Comparison of ENCODE assay signal across 16 mouse cellular contexts in the genomic region with DNA sequence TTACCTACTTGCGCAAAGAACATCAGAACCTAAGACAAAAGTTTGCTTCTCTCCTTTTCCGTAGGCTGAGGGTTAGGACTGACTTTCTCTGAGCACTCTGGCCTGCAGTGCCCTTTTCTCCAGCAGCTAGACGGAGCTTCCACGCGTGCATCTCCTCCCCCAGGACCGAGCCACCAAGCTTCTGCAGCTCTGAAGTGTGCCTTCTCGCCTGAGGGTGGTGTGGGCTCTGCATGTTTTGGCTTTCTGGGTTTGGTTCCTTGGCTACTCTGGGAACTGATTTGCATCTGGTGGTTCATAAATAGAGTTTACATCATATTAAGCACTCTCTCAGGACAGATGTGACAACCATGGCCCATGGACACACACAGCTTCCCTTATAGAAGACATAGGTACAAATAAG.
DNase-seq lines count a peak whose midpoint lies in the region; ATAC-seq and TF ChIP-seq lines count a peak whose summit lies in the region.
"Had no signal": no experiment of that assay in that cellular context is flagged by ENCODE, and none has a peak within 500 bp of the region (broad histone marks: within the 10 kb centered on the region; RNA-seq: fewer than 3 reads in every experiment).

No protein-coding gene starts in this region.

- WGBS in heart, embryonic 11.5 days (ENCODE audit: insufficient replicate concordance): 73% methylated on average over 7 of the region's 7 CpGs
- 75% methylated on average over 7 of the region's 7 CpGs for WGBS in kidney, postnatal 0 days
- WGBS in neural tube, embryonic 15.5 days: 80% methylated on average over 7 of the region's 7 CpGs

- DNase-seq in heart, adult 9 months (ENCODE audit: low spot score in 2 of 2): no peak
- DNase-seq in kidney, postnatal 0 days (ENCODE audit: low spot score): no peak
- no peak for DNase-seq in kidney, postnatal 36 days
- peak; percentile 39 for DNase-seq in right cerebral cortex, postnatal 14 days
- no peak for DNase-seq in right cerebral cortex, postnatal 25 days
- DNase-seq in adipocyte (ENCODE audit: low spot score): no peak
- DNase-seq: adrenal gland, postnatal 25 days; cerebellum, adult 11 months; liver, embryonic 13.5 days; retina, postnatal 1 day had no signal

- ATAC-seq in heart, embryonic 11.5 days (replicated peaks; ENCODE audit: insufficient number of reproducible peaks, low FRiP score, low TSS enrichment): no peak
- no peak for ATAC-seq in kidney, postnatal 0 days (replicated peaks; ENCODE audit: low FRiP score, low read depth)
- ATAC-seq in neural tube, embryonic 15.5 days (ENCODE audit: low FRiP score): no peak

- no peak for TF ChIP-seq CTCF in kidney, postnatal 0 days (IDR thresholded peaks at IDR 0.05; ENCODE audit: low read depth)

- no peaks in the 10 kb centered on the region for H3K9me3 ChIP-seq in heart, embryonic 11.5 days (replicated peaks; ENCODE audit: control insufficient read depth, low read length)
- no peaks in the 10 kb centered on the region for H3K9me3 ChIP-seq in kidney, postnatal 0 days (replicated peaks; ENCODE audit: low read length)
- H3K9me3 ChIP-seq in neural tube, embryonic 15.5 days (replicated peaks): no peaks in the 10 kb centered on the region
- H3K9me3 ChIP-seq: embryonic facial prominence, embryonic 12.5 days; liver, embryonic 13.5 days; megakaryocyte, embryonic 14.5 days; neural tube, embryonic 13.5 days had no signal

- H3K9ac ChIP-seq in heart, embryonic 11.5 days (ENCODE audit: low read depth, low read length): peak overlapping the region; percentile 64
- H3K9ac ChIP-seq in kidney, postnatal 0 days (ENCODE audit: low read depth, low read length): peak overlapping the region; percentile 31; the same call in 1 of the 2 replicates
- no peak overlapping the region for H3K9ac ChIP-seq in neural tube, embryonic 15.5 days (replicated peaks)
- H3K9ac ChIP-seq: embryonic facial prominence, embryonic 12.5 days; liver, embryonic 13.5 days; neural tube, embryonic 13.5 days had no signal

- peaks cover 99% of the 10 kb centered on the region for H3K4me1 ChIP-seq in heart, embryonic 11.5 days (ENCODE audit: control insufficient read depth, insufficient read depth, low read length)
- H3K4me1 ChIP-seq in kidney, postnatal 0 days (replicated peaks; ENCODE audit: insufficient read depth, low read length): peaks cover 80% of the 10 kb centered on the region
- peaks cover 87% of the 10 kb centered on the region for H3K4me1 ChIP-seq in neural tube, embryonic 15.5 days

- H3K27ac ChIP-seq in heart, embryonic 11.5 days (ENCODE audit: low read depth, low read length): 0 out of 2 replicates have a peak overlapping the region, but pooled peaks have one; percentile 63
- no peak overlapping the region for H3K27ac ChIP-seq in kidney, postnatal 0 days
- no peak overlapping the region for H3K27ac ChIP-seq in neural tube, embryonic 15.5 days (replicated peaks)
- H3K27ac ChIP-seq: embryonic facial prominence, embryonic 12.5 days; liver, embryonic 13.5 days; neural tube, embryonic 13.5 days had no signal

- no peaks in the 10 kb centered on the region for H3K36me3 ChIP-seq in heart, embryonic 11.5 days (ENCODE audit: control insufficient read depth, insufficient read depth, low read length)
- H3K36me3 ChIP-seq in kidney, postnatal 0 days (ENCODE audit: insufficient read depth, low read length): no peaks in the 10 kb centered on the region
- H3K36me3 ChIP-seq in neural tube, embryonic 15.5 days: no peaks in the 10 kb centered on the region
- H3K36me3 ChIP-seq: embryonic facial prominence, embryonic 12.5 days; liver, embryonic 13.5 days; neural tube, embryonic 13.5 days had no signal

- H3K4me3 ChIP-seq in heart, embryonic 11.5 days (ENCODE audit: low read depth, low read length): peak overlapping the region; percentile 31; the same call in 1 of the 2 replicates
- no peak overlapping the region for H3K4me3 ChIP-seq in kidney, postnatal 0 days (replicated peaks; ENCODE audit: low read depth, low read length)
- no peak overlapping the region for H3K4me3 ChIP-seq in neural tube, embryonic 15.5 days (replicated peaks)
- H3K4me3 ChIP-seq: embryonic facial prominence, embryonic 12.5 days; layer of hippocampus, adult 2 months; liver, embryonic 13.5 days; megakaryocyte, embryonic 14.5 days; neural tube, embryonic 13.5 days had no signal

- H3K4me2 ChIP-seq in heart, embryonic 11.5 days: peak overlapping the region; percentile 66
- peak overlapping the region; percentile 49 for H3K4me2 ChIP-seq in kidney, postnatal 0 days (ENCODE audit: low read length)
- no peak overlapping the region for H3K4me2 ChIP-seq in neural tube, embryonic 15.5 days
- H3K4me2 ChIP-seq: embryonic facial prominence, embryonic 12.5 days; neural tube, embryonic 13.5 days had no signal

- H3K27me3 ChIP-seq in heart, embryonic 11.5 days (ENCODE audit: control insufficient read depth, insufficient read depth, low read length): no peaks in the 10 kb centered on the region
- no peaks in the 10 kb centered on the region for H3K27me3 ChIP-seq in kidney, postnatal 0 days (ENCODE audit: insufficient read depth, low read length)
- no peaks in the 10 kb centered on the region for H3K27me3 ChIP-seq in neural tube, embryonic 15.5 days (replicated peaks)
- H3K27me3 ChIP-seq: embryonic facial prominence, embryonic 12.5 days; liver, embryonic 13.5 days; neural tube, embryonic 13.5 days had no signal
